Mouse (Mus musculus): ENCODE data around the gene P2rx1.

Gene P2rx1

GRCm38 (mm10) chr11:72998771-72999170 lies at the start of gene P2rx1:
P2rx1 (plus strand) TSS chr11:72999103.
- no peak for DNase-seq (ENCODE audit: low spot score in 2 of 2)

GRCm38 (mm10) chr11:72951137-72952000 lies 47.5 kb upstream of the P2rx1 start:
- DNase-seq (ENCODE audit: low spot score in 2 of 2), result no peak

- no peak for DNase-seq (ENCODE audit: low spot score in 2 of 2)
Measured at GRCm38 (mm10) chr11:72952226-72952625, 46.7 kb upstream of the P2rx1 start.

DNA sequence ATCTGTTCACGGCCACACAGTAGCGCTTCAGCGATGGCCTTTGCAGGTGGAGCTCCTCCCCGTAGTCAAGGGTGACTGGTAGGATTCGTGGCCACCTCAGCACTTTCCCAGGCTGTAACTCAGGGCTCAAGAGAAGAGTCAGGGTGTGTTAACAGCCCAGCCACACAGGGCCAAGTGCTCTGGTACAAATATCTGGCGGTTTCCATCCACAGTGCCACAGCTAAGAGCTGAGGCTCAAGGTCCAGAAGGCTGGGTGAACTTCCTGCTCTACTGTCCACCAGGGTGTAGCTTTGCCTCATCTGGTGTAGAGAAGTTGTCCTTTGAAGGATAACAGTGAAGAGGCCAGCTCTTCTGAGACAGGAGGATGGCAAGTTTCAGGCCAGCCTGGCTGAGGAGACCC lies 46.2 kb upstream of the P2rx1 start:
- DNase-seq (ENCODE audit: low spot score in 2 of 2), result no peak

- no peak for DNase-seq (ENCODE audit: low spot score in 2 of 2)
Measured at GRCm38 (mm10) chr11:72953116-72953439, 45.8 kb upstream of the P2rx1 start.

GRCm38 (mm10) chr11:72953440-72954151 lies 45.3 kb upstream of the P2rx1 start:
- no peak for DNase-seq (ENCODE audit: low spot score in 2 of 2)

- no peak for DNase-seq (ENCODE audit: low spot score in 2 of 2)
Measured at GRCm38 (mm10) chr11:72954216-72954615, 44.7 kb upstream of the P2rx1 start.

- no peak for DNase-seq (ENCODE audit: low spot score in 2 of 2)
Measured at GRCm38 (mm10) chr11:72955339-72955974, 43.4 kb upstream of the P2rx1 start.

GRCm38 (mm10) chr11:72957318-72957717 lies 41.6 kb upstream of the P2rx1 start:
- no peak for DNase-seq (ENCODE audit: low spot score in 2 of 2)

GRCm38 (mm10) chr11:72959924-72960679 lies 38.8 kb upstream of the P2rx1 start:
- no peak for DNase-seq (ENCODE audit: low spot score in 2 of 2)

DNA sequence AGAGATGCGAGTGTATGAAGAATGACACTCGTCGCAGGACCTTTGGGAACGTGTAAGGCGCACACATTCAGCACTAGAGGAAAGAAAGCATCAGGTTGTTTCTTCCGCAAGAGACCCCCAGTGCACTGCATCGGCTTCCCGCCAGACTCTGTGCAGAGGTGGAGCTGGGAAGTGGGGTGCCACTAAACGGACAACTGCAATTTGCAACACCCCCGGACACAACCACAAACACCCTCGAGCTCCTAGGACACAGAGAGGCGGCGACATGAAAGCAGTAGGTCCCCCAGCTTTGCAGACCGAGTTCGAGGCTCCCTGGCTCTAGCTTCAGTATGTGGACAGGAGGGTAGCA lies 38.2 kb upstream of the P2rx1 start:
- no peak for DNase-seq (ENCODE audit: low spot score in 2 of 2)

- no peak for DNase-seq (ENCODE audit: low spot score in 2 of 2)
Measured at GRCm38 (mm10) chr11:72961072-72961980, 37.6 kb upstream of the P2rx1 start, which contains the start of gene Atp2a3. Atp2a3 (plus strand) TSS chr11:72961169.

- no peak for DNase-seq (ENCODE audit: low spot score in 2 of 2)
Measured at GRCm38 (mm10) chr11:72962378-72962777, 36.5 kb upstream of the P2rx1 start.

DNA sequence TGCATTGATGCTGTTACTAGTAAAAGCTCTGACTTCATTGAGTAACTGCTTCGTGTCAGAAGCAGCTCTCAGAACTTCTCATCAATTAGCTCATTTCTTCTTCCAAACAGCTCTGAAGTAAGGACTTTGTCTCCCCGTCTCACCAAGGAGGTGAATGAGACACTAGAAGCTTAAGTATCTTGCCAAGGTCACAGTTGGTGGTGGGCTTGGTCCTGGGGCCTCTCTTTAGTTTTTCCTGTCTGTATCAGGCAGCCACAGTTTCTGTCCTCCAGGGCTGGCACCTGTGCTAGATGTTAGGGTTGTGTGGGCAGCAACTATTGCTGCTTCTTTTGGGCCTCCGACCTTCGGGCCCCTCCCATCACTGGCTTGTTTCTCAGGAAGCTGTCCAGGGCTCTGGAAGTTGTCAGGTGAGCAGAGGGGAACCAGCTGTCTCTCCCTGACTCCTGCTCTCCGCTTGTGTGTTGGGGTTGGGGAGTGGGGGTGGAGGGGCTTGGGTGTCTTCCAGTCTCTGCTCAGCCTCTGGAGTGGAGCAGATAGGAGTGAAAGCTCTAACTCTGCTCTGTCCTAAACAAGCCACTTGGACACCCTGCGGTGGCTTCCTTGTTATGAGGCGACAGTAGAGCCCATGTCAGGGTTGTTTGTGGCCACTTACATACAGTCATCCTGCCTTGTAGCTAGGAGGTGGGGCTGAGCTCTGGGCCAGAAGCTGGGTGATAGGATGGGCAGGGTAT lies 35.7 kb upstream of the P2rx1 start:
- no peak for DNase-seq (ENCODE audit: low spot score in 2 of 2)

DNA sequence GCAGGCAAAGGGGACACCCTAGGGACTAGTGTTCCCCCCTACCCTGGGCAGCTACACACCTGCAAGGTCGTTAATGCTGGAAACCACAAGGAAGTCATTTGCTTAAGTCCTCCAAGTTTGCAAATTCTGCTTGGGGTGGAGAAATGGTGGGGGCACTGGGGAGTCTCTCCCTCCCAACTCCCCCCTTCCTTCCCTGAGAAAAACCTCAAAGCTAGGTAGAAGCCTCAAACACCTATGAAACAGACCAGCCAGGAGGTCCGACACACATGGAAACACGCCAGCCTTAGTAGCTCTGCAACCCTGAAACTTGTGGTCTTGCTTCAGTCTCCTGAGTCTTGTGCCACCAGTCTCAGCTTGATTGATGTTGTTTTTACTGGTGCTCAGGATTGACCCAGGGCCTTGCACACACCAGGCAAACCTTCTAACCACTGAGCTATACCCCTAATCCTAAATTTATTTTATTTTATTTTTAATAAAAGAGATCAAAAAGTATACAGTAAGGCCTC lies 35.1 kb upstream of the P2rx1 start:
- DNase-seq (ENCODE audit: low spot score in 2 of 2), result no peak

DNA sequence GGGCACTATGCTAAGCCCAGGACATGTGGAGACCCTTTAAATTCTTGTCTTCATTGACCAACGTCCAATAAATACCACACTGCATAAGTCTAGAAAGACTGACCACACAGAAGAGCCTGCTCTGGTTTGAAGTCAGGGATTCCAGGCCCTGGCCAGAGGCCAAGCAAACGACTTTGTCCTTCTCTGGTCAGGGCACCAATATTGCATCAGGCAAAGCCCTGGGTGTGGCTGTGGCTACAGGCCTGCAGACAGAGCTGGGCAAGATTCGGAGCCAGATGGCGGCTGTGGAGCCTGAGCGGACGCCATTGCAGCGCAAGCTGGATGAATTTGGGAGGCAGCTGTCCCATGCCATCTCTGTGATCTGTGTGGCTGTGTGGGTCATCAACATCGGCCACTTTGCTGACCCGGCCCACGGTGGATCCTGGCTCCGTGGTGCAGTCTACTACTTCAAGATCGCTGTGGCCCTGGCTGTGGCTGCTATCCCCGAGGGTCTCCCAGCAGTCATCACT lies 23.9 kb upstream of the P2rx1 start:
- no peak for DNase-seq (ENCODE audit: low spot score in 2 of 2)

DNA sequence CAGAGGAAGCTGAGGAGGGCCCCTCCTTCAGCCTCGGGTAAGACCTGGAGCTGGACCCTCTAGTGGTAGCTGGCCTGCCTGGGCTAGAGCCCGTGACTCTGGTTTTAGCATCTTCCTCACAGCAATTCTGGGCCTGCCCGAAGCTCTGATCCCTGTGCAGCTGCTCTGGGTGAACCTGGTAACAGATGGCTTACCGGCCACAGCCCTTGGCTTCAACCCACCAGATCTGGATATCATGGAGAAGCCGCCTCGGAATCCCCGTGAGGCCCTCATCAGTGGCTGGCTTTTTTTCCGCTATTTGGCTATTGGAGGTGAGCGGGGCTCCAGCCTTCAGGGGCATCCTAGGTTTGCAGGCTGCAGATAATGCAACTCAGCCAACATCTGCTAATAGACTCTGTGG lies 16.4 kb upstream of the P2rx1 start:
- DNase-seq (ENCODE audit: low spot score in 2 of 2), result no peak

DNA sequence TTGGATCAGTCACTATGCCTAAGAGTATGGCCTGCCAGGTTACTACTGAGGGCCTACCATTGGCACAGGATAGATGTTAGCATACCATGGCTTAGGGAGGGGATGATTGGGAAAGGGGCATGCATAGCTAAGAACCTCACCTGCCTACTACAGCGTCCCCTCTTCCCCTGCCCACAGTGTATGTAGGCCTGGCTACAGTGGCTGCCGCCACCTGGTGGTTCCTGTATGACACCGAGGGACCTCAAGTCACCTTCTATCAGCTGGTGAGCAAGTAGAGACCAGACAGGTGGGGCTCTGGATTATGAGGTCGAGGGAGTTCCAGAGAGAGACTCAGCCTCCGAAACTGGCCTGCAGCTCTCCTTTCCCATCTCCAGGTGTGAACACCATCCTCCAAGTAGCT lies 15.6 kb upstream of the P2rx1 start:
- DNase-seq (ENCODE audit: low spot score in 2 of 2), result no peak

DNA sequence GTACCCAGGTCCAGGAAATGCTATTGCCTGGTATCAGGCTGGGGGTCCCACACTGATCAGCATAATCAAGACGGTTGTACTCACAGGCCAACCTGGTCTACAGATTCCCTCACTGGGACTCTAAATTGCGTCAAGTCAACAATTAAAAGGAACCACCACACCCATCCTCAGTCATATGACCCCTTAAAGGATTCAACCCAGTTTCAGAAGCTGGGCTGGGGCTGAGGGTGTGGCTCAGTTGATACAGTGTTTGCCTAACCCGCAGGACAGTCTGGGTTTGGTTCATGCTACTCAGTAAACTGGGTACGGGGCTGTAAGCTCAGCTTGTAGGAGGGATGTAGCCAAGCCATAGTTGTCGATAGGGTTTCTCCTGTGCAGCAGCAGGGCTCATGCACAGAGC lies 12.2 kb upstream of the P2rx1 start:
- no peak for DNase-seq (ENCODE audit: low spot score in 2 of 2)

DNA sequence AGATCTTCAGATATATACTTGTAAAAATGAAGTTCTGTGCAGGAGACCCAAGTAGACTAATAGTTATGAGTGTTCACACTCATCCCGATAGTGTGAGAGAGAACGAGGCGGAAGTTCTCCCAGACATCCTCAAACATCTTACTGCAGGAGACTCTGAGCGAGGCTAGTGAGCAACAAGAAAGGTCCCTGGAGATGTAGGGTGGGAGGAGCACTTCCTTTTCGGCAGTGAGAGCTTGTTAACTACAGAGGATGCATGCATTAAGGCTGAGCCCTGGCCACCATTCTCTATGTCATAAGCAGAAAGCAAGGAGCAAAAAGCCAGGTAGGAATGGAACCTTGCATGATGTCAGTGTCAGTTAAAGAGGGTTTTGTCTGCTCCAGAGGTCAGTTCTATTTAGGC lies 11.7 kb upstream of the P2rx1 start:
- DNase-seq (ENCODE audit: low spot score in 2 of 2), result no peak

Measured in right cerebral cortex, postnatal 36 days (tissue).